Mouse (Mus musculus) forebrain, postnatal 0 days (tissue): ENCODE results near the gene Ppargc1a. TPM values are rescaled to one million over a fixed set of nuclear protein-coding genes. Genes with fewer than 3 reads are reported as not detected.
A peak's percentile ranks its signal among the peaks of the same experiment; 100 is the strongest.

ENCODE experiments used
- ATAC-seq: fragments of 200-750 bp; cut with Nextera tagmentation; 2 replicates; pipeline ENCODE4 v1.8.0; 2017; ENCODE audit warnings: mild to moderate bottlenecking, moderate library complexity
- DNase-seq: peaks from one replicate; pipeline ENCODE4 v3.0.0-alpha.2; 2015
- H3K27ac ChIP-seq: fragments of 300-500 bp; sonication (generic); 2 replicates; pipeline ENCODE4 v1.5.1; 2014; ENCODE audit warnings: low read depth, mild to moderate bottlenecking, antibody characterized with exemption, low read length, moderate library complexity, mixed read lengths
- H3K27me3 ChIP-seq: fragments of 300-500 bp; sonication (generic); 2 replicates; pipeline ENCODE4 v1.6.1; 2014; ENCODE audit warnings: mild to moderate bottlenecking, low read length, mixed read lengths; ENCODE audit not compliant: insufficient read depth
- H3K36me3 ChIP-seq: fragments of 300-500 bp; sonication (generic); 2 replicates; pipeline ENCODE4 v1.6.1; 2014; ENCODE audit warnings: mild to moderate bottlenecking, moderate library complexity; ENCODE audit not compliant: insufficient read depth
- H3K4me1 ChIP-seq: fragments of 300-500 bp; sonication (generic); 2 replicates; pipeline ENCODE4 v1.6.1; 2014; ENCODE audit warnings: antibody characterized with exemption; ENCODE audit not compliant: insufficient read depth
- H3K4me2 ChIP-seq: fragments of 300-500 bp; sonication (generic); 2 replicates; pipeline ENCODE4 v1.6.1; 2014; ENCODE audit warnings: low read depth, mild to moderate bottlenecking, moderate library complexity
- H3K4me3 ChIP-seq: fragments of 300-500 bp; sonication (generic); 2 replicates; pipeline ENCODE4 v1.5.1; 2014; ENCODE audit warnings: low read depth, low read length, mixed read lengths
- H3K9ac ChIP-seq: fragments of 300-500 bp; sonication (generic); 2 replicates; pipeline ENCODE4 v1.6.1; 2014; ENCODE audit warnings: mild to moderate bottlenecking
- H3K9me3 ChIP-seq: fragments of 300-500 bp; sonication (generic); 2 replicates; pipeline ENCODE4 v1.6.1; 2016; ENCODE audit warnings: low read length
- CTCF ChIP-seq: sonication (generic); IDR thresholded peaks from 2 replicates; pipeline ENCODE4 v1.5.1; 2016; ENCODE audit warnings: antibody characterized with exemption, control low read depth, low read depth
- WGBS: fragments of 180-500 bp; shearing (Covaris S2); extraction: QIAGEN DNeasy Blood & Tissue Kit; methylation state at CpG from one replicate; pipeline ENCODE4 v1.1.7; 2014; 5-methylcytosine and 5-hydroxymethylcytosine counted together
- polyA plus RNA-seq: library from polyadenylated mRNA; unstranded; fragments of >200 nt; fragmentation: Nextera tagmentation; extraction: Ambion mirVana; gene quantifications from 2 replicates; pipeline ENCODE4 v1.2.1, GENCODE M21; 2015
- total RNA-seq: library from RNA; depleted of rRNA; stranded (reverse); fragments of >200 nt; gene quantifications from 2 replicates; pipeline ENCODE4 v1.2.3, GENCODE M21; 2014

The Ppargc1a gene
- total and polyA plus RNA-seq, 2 experiments from 2014 or later: 10.4 to 13.7 TPM

- H3K9ac ChIP-seq: no peak overlapping the region
- H3K27me3 ChIP-seq: no peaks in the 10 kb centered on the region
- no peaks in the 10 kb centered on the region for H3K4me1 ChIP-seq
- no peak for ATAC-seq
- peak; percentile 48 for TF ChIP-seq CTCF
- no peak overlapping the region for H3K4me3 ChIP-seq
- no peak overlapping the region for H3K27ac ChIP-seq
- H3K4me2 ChIP-seq: no peak overlapping the region
- DNase-seq: peak; percentile 22
- no peaks in the 10 kb centered on the region for H3K36me3 ChIP-seq
- WGBS: 89% methylated on average over 3 of the region's 3 CpGs
- H3K9me3 ChIP-seq: no peaks in the 10 kb centered on the region
These were observed 46.7 kb downstream of the Ppargc1a start for GRCm38 (mm10) chr5:51520807-51521206.

- no peak overlapping the region for H3K9ac ChIP-seq
- WGBS: 95% methylated on average over 6 of the region's 6 CpGs
- ATAC-seq (no peak), DNase-seq (no peak)
- no peaks in the 10 kb centered on the region for H3K27me3 ChIP-seq
- H3K36me3 ChIP-seq: no peaks in the 10 kb centered on the region
- no peak overlapping the region for H3K4me2 ChIP-seq
- H3K4me1 ChIP-seq: no peaks in the 10 kb centered on the region
- no peak overlapping the region for H3K4me3 ChIP-seq
- no peak overlapping the region for H3K27ac ChIP-seq
- TF ChIP-seq CTCF: no peak
- H3K9me3 ChIP-seq: no peaks in the 10 kb centered on the region
These were observed 49.9 kb downstream of the Ppargc1a start for GRCm38 (mm10) chr5:51517440-51518187.

GRCm38 (mm10) chr5:51504654-51505053, 62.9 kb downstream of the Ppargc1a start:
- Histone ChIP-seq H3K27ac (no peak overlapping the region), H3K36me3 (no peaks in the 10 kb centered on the region), H3K9ac (no peak overlapping the region), H3K9me3 (no peaks in the 10 kb centered on the region), H3K4me2 (no peak overlapping the region), H3K4me3 (no peak overlapping the region), H3K4me1 (no peaks in the 10 kb centered on the region), H3K27me3 (no peaks in the 10 kb centered on the region)
- no peak for ATAC-seq
- 96% methylated on average over 2 of the region's 2 CpGs for whole genome bisulfite sequencing
- no peak for DNase-seq
- no peak for TF ChIP-seq CTCF

- Histone ChIP-seq H3K4me1 (peaks cover 6% of the 10 kb centered on the region; the same call in 1 of the 2 replicates), H3K27ac (no peak overlapping the region), H3K4me3 (no peak overlapping the region), H3K9me3 (no peaks in the 10 kb centered on the region), H3K9ac (no peak overlapping the region), H3K27me3 (no peaks in the 10 kb centered on the region), H3K36me3 (no peaks in the 10 kb centered on the region), H3K4me2 (no peak overlapping the region)
- DNase-seq (no peak), ATAC-seq (no peak)
- 83% methylated on average over 9 of the region's 9 CpGs for WGBS
- TF ChIP-seq CTCF: no peak
These were observed 69.5 kb downstream of the Ppargc1a start for GRCm38 (mm10) chr5:51497910-51498517.

- H3K9ac ChIP-seq: peak overlapping the region; percentile 34; the same call in 1 of the 2 replicates
These were observed 72.1 kb downstream of the Ppargc1a start for GRCm38 (mm10) chr5:51495446-51495845.

GRCm38 (mm10) chr5:51494358-51494876, 73.1 kb downstream of the Ppargc1a start:
- Histone ChIP-seq H3K36me3 (no peaks in the 10 kb centered on the region), H3K9ac (no peak overlapping the region), H3K27me3 (no peaks in the 10 kb centered on the region), H3K4me3 (no peak overlapping the region), H3K27ac (no peak overlapping the region), H3K4me1 (peaks cover 6% of the 10 kb centered on the region; the same call in 1 of the 2 replicates), H3K4me2 (no peak overlapping the region), H3K9me3 (no peaks in the 10 kb centered on the region)
- ATAC-seq (no peak), DNase-seq (no peak)
- no peak for TF ChIP-seq CTCF
- WGBS: 78% methylated on average over 15 of the region's 15 CpGs

More at GRCm38 (mm10) chr5:51495446-51495845, 72.1 kb downstream of the Ppargc1a start:
- H3K27ac ChIP-seq: no peak overlapping the region
- DNase-seq (no peak), ATAC-seq (peak; percentile 23; the same call in 1 of the 2 replicates)
- peak overlapping the region; percentile 41 for H3K4me2 ChIP-seq
- peaks cover 6% of the 10 kb centered on the region; the same call in 1 of the 2 replicates for H3K4me1 ChIP-seq
- H3K4me3 ChIP-seq: peak overlapping the region; percentile 20
- H3K36me3 ChIP-seq: no peaks in the 10 kb centered on the region
- no peak for TF ChIP-seq CTCF
- no peaks in the 10 kb centered on the region for H3K27me3 ChIP-seq
- no peaks in the 10 kb centered on the region for H3K9me3 ChIP-seq
- WGBS: 37% methylated on average over 6 of the region's 6 CpGs

GRCm38 (mm10) chr5:51483768-51484167, 83.8 kb downstream of the Ppargc1a start:
- TF ChIP-seq CTCF: no peak
- Histone ChIP-seq H3K36me3 (no peaks in the 10 kb centered on the region), H3K4me2 (no peak overlapping the region), H3K9me3 (no peaks in the 10 kb centered on the region), H3K9ac (no peak overlapping the region), H3K4me1 (no peaks in the 10 kb centered on the region), H3K27me3 (no peaks in the 10 kb centered on the region), H3K27ac (no peak overlapping the region), H3K4me3 (no peak overlapping the region)
- DNase-seq: no peak
- WGBS: 73% methylated on average over 1 of the region's 1 CpGs
- peak; percentile 58 for ATAC-seq
